Mouse (Mus musculus): ENCODE results near the gene L3mbtl1.
"Not testable (repeated sequence)": the region's sequence is repeated elsewhere in the genome, so short reads cannot be mapped to it uniquely, and the experiment has no call there.

- TF ChIP-seq CTCF (conservative IDR thresholded peaks at IDR 0.05; ENCODE audit: low read length); NANOG (IDR thresholded peaks at IDR 0.05; ENCODE audit: borderline replicate concordance, low read length); POU5F1 (IDR thresholded peaks at IDR 0.05; ENCODE audit: borderline replicate concordance, low read length): not testable (repeated sequence)
These were observed 44.0 kb upstream of the L3mbtl1 start for GRCm38 (mm10) chr2:162899256-162899655.

Measured in E14TG2a.4 (cell line).